Mouse (Mus musculus) T-helper 17 cell (primary cell): ENCODE measurements around the gene Dync1i1.

Source experiments
- in situ Hi-C, 2 experiments: fragments of 300-600 bp; cut with MboI, MseI; formaldehyde crosslinking; loops; 1 replicate in 1 of 2; 2 replicates in 1 of 2; pipeline ENCODE4 v1.15.1; 2025; ENCODE audit warnings: high pct_unique_total_duplicates in 2 of 2

Gene Dync1i1

DNA sequence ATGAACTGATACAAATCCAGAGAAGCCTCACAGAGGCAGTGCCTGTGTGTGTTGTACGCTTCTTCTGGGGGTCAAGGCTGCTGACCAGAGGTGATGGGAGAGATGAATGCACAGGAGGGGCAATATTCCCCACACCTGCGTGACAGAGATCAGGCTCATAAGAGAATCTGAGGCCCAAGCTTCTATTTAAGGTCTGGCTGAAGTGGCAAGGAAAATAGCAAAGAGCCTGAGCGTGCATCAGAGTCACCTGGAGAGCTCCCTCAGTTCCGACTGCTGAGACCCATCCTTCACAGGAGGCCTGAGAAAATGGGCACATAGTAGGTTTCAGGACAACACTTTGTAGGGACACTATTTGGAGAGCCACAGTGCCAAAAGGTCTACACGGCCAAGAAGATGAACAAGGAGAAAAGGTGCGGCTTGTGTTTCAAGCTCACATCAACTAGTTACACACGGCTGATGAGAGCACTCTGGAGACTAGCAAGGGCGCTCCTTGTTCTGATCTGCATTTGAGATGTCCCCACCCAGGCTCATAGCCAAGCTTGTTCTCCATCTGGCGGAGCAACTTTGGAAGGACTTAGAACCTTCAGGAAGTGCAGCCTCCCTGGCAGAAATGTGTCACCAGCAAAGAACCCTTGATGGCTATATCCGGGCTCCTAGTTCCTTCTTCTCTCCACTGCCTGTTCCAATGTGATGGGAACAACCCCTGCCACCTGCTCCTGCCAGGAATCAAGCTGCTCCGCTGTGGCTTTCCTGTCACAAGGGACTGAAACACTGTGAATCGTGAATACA is 128.8 kb downstream of the Dync1i1 start:
- in situ Hi-C loops, result no loop called here

DNA sequence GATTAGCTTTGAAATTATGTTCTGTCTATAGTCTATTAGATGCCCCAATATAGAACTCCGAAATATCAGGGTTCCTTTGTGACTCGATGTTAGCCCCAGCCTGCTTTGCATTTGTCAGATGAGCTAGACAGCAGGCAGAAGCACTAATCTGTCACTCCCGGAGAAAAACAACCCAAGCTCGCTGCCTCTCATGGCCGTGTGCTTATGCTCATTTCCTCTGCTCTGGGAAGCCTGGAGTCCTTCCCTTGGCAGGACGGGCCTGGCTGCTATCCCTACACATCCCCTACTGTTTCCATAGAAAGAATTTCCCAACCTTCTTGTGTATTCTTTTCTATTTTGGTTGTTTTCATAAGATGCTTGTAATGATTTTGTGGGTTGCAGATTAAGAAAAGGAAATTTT is 130.1 kb downstream of the Dync1i1 start:
- in situ Hi-C loops, result no loop called here

DNA sequence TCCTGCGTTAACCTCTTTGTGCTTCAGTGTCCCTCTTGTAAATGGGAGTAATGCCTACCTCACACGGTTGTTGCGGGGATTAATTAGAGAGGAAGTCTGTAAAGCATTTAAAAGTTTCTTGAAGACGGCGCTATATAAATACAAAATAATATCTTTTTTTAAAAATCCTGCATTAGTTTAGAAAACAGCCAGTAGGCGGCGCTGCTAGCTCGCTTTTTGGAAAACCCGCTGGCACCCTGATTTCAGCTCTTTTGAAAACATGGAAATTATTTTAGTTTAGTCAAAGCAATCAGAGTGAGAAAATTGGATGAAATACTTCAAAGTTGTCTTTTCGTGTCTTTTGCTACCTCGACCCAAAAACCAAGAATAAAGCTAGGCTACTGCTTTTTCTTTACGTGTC is 132.9 kb downstream of the Dync1i1 start:
- in situ Hi-C loops, result no loop called here

DNA sequence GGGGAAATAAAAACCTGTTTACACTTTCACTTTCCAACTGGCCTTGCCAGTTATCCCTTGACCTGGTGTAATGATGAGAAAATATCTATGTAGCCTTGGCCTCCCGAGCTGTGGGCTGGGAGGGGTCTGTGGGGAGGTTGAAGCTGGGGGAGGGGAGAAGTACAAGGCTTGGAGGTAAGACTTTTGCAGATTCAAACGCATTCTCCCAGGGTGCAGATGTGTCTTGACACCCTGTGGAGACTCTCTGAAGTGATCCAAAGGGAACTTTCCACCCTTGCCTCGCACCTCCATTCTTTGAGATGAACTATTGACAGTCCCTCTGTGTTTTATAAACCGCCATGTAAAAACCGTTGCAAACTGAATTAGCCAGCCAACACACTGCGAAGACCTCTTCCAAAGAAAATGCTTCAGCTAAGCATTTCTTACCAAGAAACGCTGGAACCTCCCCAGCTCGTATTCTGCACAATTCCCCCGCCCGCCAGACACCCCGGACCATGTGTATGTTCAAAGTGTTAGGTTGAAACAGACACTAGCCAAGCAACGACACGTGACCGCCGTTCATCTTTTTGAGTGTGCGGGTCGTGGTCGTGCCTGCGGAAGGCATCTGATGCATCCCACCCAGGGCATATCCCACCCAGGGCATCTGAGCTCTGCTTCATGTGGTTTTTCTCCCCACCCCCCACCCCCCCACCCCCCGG is 133.6 kb downstream of the Dync1i1 start:
- in situ Hi-C loops, result no loop called here

DNA sequence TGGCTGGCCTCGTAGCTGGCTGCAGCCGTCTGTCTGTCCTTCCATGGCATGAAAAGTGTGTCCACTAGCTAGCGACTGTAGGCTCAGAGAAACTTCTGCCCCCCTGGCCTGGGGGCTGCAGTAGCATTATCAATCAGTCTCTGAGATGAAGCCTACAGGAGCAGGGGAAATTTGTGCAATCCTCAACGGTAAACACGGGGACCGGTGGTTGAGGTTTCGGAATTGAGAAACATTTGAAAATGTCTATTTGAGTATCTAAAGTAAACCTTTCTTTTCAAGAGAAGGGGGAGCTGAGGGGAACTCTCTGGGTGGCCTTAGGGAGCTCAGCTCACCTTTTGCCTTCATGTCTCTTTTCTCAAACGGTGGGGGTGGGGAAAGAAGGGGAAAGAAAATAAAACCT is 134.2 kb downstream of the Dync1i1 start:
- in situ Hi-C loops, result loop anchor here in 1 of 2 experiments (10.0 kb wide), 1 partner anchor 1065 kb away; no protein-coding TSS in a partner anchor

DNA sequence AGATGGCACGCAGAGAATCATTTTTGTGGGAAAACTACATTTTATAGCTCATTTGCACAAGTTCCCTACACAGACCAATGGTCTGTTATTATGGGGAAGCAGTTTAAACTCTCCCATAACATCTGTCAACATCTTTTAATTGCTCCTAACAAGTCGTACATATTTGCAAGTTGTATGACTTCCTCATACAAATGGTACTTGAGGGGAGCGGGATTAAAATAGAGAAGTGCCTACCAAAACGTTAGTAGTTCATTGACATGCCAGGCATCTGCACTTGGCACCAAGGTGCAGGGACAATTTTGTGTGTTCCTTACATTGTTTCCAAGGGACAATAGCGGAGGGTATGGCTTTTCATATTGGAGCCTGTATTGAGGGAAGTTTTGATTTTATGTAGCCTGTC is 140.7 kb downstream of the Dync1i1 start:
- in situ Hi-C loops, result loop anchor here in 1 of 2 experiments (10.0 kb wide), 1 partner anchor 1059 kb away; no protein-coding TSS in a partner anchor

DNA sequence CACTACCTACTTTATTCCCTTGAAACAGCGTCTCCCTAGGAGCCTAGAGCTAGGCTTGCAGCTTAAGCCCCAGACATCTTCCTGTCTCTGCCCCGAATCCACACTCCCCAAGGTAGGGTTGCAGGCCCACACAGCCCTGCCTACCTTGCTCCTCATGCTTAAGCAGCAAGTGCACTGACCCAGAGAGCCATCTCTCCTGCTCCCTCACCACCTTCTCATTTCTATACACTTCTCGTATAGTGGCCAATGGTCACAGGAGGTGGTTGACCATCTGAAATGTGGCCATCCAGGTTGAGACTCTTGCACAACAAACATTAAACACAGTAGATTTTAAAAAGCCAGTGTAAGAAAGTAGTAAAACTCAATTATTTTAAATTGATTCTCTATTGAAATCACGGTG is 141.8 kb downstream of the Dync1i1 start:
- in situ Hi-C loops, result loop anchor here in 1 of 2 experiments (10.0 kb wide), 1 partner anchor 1058 kb away; no protein-coding TSS in a partner anchor

DNA sequence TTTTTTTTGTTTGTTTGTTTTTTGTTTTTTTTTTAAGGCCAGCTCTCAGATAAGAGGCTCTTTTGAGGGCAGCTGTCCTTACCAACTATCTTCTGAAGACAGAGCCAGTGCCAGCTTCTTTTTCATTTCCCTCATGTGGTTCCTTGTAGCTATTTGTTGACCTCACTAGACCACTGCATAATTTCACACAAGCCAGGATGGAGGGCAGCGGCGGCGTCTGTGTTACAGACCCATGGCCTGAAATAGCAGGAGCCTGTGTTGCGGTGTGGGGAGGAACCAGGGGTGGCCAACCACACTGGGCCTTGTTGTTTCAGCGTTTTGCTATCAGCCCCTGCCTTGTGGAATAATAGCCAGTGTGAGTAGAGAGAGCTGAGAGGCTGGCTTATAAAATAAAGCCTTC is 145.6 kb downstream of the Dync1i1 start:
- in situ Hi-C loops, result no loop called here

DNA sequence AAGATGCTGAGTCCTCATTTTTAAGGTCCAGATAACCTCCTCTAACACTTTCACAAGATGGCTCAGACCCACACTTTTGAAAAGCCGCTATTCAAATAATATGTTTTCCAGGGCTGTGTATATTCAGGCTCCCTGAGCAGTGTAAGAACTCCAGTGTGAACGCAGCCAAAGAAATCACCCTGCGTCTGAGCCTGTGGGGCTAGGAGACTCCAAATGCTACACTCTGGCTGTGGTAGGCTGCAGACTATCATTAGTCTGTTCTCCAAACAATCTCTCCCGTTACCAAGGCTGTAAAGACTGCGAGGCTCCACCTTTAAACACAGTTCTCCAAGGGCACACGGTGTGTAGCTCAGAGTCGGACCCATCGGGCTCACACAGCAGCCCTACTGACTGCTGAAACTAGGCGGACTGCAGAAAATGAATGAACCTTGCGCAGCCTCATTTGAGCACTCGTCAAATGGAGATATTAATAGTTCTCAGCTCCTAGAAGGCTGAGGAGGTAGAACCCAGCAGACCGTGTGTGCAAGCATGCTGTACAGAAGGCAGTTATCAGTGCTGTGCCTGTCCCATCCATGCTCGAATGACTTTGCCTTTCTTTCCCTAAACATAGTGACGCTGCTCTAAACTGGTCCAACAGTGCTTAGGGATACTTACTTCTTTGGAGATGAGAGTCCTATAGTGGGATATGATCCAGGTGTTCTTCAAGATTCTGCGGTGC is 146.3 kb downstream of the Dync1i1 start:
- in situ Hi-C loops, result no loop called here

DNA sequence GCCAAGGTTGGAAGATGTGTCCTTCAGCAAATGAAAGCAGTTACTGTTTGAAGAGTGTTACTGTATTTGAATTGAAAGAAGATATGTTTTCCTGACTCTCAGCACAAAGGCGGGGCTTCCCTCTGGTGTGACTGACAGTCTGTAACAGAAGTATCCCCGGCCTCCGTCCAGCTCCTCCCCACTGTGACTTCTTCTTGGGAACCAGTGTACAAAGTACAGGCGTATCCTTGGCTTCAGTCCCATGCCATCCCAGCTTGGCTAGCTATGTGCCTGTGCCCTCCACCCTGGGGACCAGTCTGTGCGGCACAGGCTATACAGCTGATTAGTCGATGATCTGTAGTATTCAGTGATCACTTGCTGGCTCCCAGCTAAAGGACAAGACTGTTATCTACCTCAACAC is 163.9 kb downstream of the Dync1i1 start:
- in situ Hi-C loops, result no loop called here

DNA sequence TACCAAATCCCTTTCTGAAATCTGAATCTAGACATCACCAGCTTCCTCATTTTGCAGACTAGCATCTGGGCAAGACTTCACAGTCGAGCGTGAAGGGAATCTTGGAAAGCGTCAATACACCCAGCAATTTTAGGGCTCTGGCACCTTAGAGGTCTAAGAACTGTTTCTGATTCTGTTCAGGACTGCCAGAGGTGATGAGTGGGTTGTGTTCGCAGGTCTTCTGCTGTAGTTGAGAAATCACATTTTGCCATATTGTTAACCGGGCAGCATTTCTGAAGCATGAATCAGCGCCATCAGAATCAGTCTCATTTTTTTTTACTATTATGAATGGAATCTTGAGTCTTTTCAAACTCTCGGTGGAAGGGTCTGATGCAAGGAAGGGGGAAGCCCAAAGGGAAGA is 185.9 kb downstream of the Dync1i1 start:
- in situ Hi-C loops, result no loop called here

DNA sequence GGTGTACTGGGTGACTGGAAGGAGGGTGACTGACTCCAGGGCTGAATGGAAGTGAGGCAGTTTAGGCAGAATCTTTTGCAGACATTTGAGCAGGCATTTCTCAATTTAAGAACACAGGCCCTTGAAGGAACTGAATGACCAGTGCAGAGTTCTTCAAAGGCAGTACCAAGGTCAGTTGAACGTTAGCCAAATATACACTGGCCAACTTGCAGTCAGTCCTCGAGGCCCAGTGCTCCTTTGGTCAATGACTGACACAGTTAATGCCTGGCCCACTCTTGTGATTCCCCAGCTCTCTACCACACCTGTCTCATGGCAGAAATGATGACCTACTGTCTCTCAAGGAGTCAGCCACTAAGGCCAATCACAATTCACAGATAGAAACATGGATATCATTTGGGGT is 189.6 kb downstream of the Dync1i1 start:
- in situ Hi-C loops, result no loop called here

DNA sequence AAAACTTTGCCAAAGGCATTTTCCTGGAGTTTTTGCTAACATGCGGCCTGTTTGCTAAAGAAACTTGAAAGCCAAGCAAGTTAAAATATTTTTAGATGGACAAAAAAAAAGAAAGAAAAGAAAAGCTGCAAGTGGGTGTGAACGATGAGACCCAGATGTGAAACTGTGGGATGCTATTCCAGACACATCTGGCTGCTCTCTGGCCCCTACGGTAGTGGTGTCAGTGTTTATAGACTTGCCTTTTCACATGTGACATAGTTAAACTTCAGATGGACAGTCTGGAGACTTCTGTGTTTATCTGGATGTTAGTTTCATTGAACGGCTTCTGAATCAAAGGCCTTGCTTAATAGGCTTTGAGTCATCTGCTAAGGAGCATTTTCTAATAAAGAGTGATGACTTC is 195.2 kb downstream of the Dync1i1 start:
- in situ Hi-C loops, result no loop called here

DNA sequence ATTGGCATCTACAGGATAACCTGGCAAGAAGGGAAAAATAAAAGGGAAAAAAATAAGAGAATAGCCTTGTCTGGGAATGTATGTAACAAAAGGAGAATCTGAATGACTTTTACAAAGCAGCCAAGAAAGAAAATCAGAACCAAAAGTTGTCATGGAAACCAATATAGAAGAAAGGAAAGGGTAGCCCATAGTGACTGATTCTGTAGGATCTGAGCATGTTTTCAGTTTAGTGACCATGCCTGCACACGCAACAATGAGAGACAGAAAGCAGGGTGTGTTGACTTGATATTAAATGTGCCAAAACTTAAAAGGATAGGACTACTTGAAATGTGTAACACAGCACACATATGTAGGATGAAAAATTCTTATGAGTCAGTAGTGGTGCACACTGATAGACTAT is 197.2 kb downstream of the Dync1i1 start:
- in situ Hi-C loops, result no loop called here

DNA sequence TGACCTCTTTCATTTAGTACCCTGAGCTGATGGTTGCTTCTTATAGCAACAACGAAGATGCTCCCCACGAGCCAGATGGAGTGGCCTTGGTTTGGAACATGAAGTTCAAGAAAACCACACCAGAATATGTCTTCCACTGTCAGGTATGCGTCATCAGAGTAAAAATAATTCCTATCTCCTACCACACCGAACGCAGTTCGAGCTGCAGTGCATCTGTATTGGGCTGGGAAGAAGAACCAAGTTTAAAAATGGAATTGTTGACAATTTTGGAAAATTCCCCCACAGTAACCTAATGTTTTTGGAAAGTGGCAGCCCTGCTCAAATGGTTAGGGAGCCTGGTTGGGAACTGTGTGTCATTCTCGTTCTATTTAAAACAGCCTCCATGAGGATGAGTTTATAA is 197.7 kb downstream of the Dync1i1 start:
- in situ Hi-C loops, result no loop called here

DNA sequence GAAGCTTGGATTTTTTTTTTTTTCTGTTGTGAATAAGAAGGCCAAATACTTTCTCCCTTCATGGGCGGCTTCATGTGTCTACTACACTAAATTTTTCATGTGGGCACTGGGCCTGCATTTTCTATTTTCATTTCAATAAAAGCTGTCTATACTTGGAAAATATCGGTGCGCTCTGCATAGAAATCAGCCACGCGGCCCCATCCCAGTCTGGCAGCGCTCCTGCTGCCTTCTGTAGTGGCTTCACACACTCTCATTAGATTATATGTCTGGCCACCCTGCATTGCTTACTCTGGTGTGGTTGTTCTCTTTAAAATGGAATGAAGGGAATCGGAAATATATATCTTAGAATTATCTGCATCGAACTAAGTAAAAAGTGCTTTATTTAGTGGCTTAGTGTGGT is 204.7 kb downstream of the Dync1i1 start:
- in situ Hi-C loops, result no loop called here

DNA sequence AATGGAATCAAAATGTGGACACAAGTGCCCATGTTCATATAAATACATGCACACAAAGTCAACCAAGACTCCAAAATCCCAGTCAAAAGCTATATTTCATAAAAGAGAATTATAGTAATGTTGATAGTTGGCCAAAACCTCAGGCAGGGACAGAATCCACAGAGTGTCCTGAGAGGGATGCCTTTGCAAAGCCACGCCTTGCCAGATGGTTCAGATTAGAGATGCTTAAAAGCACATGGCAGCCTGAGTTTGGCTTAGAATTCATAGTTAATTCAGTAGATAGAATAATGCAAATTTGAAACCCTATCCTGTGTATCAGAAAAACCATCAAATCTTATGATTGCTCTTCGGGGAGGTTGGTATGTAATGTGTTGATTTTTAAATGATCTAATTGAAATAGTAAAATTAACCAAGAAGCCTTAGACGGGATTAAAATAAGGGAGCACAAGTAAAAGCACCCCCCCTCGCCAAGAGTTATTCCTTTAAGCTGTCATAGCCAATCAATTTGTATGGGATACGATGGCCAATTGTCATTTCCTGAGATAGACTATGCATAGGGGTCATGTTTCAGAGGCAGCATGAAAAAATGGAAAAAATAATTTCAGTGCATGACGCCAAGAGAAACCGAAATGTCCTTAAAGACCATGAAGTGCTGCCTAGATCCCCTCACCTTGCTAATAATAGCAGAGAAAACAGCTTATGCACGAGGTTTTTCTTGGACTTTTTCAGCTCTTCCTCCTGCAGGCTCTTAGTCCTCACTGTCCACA is 210.3 kb downstream of the Dync1i1 start:
- in situ Hi-C loops, result no loop called here

DNA sequence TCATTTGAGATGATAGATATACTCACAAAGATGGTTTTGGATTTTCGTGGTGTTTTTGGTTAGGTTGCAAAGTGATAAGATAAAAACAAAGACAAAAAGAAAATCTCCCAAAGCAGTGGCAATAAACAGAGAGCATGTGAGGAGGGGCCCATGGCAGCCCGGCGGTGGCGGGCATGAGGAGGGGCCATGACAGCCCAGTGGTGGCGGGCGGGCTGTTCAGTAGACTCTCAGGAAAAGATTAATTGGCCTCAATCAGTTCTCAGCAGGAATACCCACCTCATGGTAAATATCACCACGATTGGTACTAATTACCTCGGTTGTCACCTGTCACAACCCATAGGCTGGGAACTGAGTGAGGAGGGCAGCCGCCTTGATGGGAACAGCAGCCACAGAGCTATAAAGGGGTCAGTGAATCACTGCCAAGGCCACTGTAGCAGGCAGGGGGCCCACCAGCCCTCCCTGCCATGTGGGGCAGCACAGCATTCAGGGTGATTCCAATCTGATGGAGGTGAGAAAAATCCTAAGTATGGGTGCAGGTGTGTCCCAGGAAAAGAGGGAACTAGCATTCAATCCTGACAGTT is 224.5 kb downstream of the Dync1i1 start:
- in situ Hi-C loops, result loop anchor here in 1 of 2 experiments (10.0 kb wide), 1 partner anchor 1595 kb away; no protein-coding TSS in a partner anchor

DNA sequence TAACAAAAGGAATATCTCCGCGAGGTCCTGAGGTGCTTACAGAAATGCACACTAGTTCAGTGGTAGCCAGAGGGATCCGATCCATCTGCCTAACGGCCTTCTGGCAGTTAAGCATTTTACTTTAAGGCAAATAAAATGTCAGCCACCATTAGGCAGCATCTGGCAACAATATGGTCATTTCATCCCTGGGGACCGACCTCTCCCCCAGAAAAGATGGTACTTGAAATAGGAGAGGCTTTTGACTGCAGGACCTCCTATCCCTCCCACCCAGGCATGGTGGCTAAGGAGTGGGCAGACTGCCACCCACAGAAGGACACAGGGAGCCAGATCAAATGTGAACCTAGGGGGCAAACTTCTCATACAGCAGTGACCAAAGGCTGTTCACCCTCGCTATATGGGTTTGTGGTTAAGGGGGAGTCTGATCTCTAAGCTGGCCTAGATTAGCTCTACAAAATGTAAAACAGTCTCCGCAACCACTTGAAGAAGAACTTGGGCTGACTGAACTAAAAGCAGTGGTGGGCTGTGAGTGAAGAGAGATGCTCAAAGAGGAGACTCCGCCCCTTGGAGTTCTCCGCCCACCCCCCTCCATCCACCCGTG is 231.0 kb downstream of the Dync1i1 start:
- in situ Hi-C loops, result loop anchor here in 1 of 2 experiments (10.0 kb wide), 1 partner anchor 1588 kb away; no protein-coding TSS in a partner anchor

DNA sequence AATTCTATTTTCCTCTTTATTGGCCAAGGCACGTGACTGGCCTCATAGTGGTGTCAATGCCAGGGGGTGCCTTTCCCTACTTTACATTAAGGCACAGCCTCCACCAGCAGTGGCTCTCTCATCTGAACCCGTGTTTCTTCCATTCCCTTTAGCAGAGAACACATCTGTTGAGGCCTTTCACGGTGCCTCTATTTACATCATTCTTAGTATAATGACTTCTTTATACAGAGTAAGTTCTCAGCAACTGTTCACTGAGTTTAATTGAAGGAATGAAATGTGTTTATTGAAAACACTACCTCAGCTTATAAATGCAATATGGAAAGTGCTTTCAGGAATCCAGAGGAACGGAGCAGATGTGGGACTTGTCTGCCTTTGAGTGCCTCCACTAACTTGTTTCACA is 235.3 kb downstream of the Dync1i1 start:
- in situ Hi-C loops, result no loop called here

DNA sequence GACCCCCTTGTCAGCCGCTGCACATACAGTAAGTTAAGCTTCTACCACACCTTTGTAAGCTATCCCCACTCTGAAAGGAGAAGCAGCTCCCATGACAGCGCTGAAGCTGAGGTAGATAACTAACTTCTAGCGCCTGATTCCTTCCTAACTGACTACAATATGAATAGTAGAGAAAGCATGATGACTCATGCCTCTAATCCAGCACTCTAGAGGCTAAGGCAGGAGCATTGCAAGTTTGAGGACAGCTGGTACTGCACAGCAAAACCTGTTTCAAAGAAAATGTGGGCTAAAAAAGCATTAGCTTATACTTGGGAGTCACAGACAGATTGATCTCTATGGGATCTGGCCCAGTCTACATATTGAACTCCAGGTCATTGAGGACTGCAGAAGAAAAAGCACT is 236.5 kb downstream of the Dync1i1 start:
- in situ Hi-C loops, result no loop called here
